Mouse (Mus musculus): ENCODE measurements at regions not wholly inside any gene's neighbourhood (a gene's known extent, or its start where the extent isn't known, plus 50 kb on each side); places are given as distances from the start of the nearest gene placed in this dataset.

DNA sequence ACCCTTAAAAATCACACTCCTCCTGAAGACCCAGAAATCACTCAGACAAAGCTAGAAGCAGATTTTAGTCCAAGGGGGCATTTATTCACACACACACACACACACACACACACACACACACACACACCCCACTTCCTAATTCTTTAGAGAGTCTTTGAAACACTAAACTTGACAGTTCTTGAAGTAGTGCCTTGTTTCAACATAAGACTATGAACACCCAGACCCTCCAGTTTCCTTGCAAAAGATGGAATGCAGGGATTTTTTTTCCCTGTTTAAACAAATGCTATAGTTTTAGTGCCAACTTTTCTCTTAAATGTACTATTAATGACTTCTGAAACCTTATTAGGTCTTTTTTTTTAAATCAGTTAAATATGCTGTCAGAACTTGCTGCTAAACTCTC lies 279.2 kb upstream of the Fat1 start:
- ATAC-seq (replicated peaks; ENCODE audit: poor library complexity, severe bottlenecking), result no peak

DNA sequence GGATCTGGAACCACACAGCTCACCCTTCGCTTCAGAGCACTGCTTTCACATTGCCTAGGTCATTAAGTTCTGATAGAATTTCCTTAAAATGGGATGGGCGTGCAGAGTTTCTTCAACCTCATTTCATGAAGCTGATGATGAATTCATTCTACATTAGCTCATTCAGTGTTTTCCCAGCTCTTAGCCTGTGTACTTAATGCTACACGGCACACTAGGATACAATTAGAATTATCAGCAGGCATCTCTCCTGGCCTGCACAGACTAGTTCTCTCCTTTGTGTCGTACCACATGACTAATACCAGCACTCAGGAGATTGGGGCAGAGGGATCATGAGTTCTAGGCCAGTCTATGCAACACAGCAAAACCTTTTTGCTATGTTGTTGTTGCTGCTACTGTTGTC lies 278.8 kb upstream of the Fat1 start:
- ATAC-seq (replicated peaks; ENCODE audit: poor library complexity, severe bottlenecking), result no peak

DNA sequence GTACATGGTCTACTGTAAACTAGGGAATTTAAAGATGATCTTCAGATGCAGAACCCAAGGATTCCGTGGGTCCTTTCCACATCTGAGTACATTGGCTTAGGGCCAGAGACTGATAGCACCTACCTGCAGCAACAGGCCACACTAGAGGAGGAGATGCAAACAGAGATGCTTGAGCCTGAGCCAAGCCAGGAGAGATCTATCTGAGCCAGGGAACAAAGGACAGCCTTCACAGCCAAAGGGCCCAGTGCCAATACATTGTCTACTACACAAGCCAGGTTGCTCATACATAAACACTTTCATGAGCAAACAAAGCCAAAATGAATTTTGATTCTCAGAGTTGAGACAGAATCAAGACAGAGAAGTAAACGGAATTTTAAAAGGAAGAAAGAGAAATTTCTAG lies 273.6 kb upstream of the Fat1 start:
- ATAC-seq (replicated peaks; ENCODE audit: poor library complexity, severe bottlenecking), result no peak

DNA sequence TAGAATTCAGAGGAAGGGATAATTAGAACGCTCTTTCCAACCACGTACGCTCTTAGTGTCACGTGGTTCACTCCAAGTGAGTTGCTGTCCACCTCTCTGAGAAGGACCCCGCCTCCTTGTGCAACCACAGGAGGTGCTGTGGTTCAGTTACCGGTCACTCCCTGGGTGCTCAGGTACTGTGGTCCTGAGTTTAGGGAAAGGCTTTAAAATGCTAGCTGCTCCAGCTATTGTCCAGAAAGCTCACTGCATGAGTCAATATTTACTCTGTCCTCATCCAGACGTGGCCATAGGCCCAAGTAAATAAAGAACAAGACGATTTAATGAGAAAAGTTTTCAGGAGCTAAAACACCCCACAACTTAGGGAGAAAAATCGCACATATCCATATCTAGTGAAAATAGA lies 248.1 kb upstream of the Fat1 start:
- no peak for ATAC-seq (replicated peaks; ENCODE audit: poor library complexity, severe bottlenecking)

DNA sequence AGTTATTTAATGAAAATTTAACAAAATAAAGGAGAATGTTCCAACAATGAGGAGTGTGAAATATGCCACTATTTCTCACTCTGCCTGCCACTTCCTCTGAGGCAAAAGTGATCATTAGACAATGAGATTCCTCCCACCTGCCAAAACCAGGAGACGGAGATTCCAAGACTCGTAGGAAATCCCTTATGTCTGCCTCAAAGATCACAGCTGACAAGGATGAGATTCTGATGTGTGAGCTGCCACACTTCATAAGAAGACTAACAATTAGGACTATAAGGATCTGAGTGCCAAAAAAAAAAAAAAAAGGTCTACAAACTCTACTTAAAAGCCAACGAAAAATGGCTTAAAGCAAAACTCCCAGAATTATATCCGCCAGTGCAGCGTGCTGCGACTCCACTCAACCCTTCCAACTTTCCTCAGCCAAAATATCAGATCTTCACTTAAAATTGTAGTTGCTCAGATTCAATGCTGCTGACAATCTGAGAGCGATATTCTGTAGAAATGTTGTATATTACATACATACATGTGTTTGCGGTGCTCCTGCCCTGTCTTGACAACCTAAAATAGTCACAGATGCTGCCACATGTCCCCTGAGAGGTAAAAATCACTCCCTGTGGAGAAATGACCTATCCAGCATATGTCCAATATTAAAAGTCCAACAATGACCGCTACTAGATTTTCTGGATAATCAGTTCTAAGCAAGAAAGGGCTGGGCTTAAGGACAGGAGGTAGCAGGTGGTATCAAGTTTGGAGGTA lies 245.2 kb upstream of the Fat1 start:
- no peak for ATAC-seq (replicated peaks; ENCODE audit: poor library complexity, severe bottlenecking)

DNA sequence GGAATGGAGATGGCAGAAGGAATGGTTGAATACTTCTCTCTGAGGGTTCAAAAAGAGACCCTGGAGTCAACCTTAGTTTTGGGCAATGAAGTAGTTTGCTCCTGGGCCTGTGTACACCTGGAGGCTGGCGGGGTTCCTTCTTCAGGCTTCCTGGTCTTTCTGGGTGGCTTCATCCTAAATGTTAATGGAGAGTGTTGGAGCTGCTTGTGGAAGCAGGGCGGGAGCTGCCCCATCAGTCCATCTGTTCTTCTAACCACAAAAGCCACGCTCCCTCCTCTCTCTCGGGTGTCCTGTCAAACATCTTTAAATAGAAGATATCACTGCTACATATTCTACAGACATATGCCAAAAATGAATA lies 244.7 kb upstream of the Fat1 start:
- no peak for ATAC-seq (replicated peaks; ENCODE audit: poor library complexity, severe bottlenecking)

DNA sequence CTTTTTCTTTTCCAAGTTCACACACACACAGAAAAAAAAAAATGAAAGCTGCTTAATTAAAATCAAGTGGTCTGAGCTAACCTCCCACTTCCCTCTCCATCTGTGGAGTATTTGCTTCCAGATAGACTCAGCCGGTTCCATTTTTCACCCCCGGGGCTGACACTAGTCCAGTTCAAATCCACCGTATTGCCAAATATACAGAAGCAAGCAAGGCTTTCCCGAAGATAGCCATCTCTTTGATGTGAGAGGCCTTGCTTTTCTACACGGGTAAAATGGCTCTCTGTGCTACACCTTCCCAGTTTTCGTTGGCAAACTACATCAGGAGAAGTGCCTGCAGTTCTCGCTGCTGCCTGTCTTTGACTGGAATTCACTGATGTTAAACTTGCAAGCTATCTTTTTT lies 244.1 kb upstream of the Fat1 start:
- no peak for ATAC-seq (replicated peaks; ENCODE audit: poor library complexity, severe bottlenecking)

DNA sequence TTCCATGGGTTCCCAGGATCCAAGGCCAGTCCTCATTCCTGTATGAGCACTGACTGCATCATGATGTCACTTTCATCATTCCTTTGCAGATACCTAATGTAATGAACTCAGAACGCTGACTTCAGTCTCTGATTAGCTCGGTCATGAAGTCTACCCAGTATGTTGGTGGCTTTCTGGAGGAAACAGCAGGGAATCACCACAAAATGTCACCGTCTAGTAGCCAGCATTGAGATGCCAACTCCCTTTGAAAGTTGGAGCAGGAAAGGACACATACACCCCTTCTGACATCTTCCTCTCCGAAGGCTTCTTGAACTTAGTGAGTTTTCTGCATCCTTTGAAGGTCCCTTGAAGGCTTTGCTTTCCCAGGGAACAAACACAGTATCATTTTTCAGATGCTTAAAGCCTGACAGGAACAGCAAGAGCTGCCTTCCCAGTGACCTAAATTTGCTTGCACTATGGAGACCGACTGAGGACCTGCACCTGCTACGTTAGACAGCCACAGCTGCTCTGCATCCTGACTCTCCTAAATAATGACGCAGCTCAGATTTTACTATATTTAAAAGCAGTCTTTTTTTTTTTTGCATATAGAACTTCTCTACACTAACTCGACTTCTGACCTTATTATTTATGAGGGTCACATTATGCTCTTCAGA lies 243.1 kb upstream of the Fat1 start:
- no peak for ATAC-seq (replicated peaks; ENCODE audit: poor library complexity, severe bottlenecking)

DNA sequence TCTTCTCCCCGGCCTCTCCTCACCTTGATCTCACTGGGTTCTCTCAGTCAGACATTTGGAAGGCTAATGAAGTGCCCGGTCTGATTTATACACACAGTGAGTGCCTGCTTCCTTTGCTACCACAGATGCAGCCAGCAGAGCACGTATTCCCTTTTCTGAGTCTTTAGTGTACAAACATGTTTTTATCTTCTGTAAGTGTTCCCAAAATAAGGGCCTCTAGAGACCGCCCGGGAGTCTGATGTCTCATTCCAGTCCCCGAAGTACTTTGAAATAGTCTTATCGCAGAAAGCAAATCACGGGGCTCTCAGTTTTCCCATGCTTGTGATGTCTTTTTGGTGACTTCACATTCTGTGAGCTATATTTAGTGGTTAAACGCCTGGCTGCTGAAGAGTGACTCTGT lies 240.4 kb upstream of the Fat1 start:
- ATAC-seq (replicated peaks; ENCODE audit: poor library complexity, severe bottlenecking), result no peak

DNA sequence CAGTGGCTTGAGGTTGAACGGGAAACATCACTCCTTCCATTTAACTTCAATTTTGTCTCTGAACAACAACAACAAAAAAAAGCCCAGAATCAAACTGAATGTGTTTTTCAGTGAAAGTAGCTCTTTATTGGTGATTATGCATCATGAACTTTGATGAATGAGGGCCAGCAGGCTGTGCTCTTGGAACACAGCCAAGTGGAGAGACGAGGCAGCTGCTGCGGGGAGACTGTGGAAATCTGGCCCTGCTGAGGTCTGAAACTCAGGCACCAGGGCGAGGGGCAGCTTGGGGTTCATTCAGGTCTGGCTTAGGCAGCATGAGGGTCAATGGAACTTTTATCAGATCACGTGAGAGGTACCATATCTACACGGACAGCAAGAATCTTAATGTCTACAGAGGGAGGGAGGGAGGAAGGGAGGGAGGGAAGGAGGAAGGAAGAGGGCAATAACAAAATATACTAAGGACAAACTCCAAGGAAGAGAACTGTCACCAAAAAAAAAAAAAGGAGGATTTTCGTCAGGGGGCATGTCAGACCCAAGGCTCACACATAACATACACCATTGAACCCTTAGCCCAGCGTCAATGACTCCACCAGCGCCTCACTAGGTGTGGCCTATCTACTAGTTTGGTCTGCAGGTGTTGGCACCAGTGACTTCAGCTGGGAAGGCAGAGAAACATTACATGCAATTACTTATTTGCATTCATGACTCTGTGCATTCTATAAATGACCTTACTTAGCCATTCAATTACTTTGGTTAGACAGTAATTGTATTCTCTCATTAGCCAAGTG lies 239.0 kb upstream of the Fat1 start:
- ATAC-seq (replicated peaks; ENCODE audit: poor library complexity, severe bottlenecking), result no peak

DNA sequence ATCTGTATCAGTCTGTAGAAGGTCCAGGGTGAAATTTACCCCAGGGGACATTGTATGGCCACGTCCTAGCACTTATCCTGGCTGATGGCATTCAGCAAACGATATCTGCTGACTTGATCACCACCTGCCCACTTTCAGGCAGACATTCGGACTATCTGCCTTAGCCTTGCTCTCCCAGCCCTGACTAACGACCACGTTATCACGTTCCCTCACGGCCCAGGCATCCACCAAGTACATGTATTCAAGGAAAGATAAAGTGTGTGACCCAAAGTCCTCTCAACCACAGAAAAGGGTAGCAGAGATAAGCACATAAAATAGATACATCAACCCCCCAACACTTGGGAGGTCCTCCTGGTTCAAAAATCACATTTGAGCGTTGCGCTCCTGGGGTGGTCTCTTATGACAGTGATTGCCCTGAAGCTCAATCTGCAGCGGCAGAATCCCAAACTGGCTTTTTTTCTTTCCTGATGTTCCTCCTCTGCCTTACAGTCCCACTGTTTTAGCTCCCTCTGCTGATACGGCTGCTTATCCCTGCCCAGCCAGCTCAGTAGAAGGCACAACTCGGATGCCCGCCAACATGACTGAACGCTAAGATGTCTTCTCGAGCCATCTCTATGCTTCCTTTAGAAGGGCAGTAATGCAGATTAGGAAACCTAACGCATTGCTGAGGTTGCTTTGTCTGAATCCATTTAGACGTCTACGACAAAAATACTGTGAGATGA lies 235.7 kb upstream of the Fat1 start:
- ATAC-seq (replicated peaks; ENCODE audit: poor library complexity, severe bottlenecking), result no peak

DNA sequence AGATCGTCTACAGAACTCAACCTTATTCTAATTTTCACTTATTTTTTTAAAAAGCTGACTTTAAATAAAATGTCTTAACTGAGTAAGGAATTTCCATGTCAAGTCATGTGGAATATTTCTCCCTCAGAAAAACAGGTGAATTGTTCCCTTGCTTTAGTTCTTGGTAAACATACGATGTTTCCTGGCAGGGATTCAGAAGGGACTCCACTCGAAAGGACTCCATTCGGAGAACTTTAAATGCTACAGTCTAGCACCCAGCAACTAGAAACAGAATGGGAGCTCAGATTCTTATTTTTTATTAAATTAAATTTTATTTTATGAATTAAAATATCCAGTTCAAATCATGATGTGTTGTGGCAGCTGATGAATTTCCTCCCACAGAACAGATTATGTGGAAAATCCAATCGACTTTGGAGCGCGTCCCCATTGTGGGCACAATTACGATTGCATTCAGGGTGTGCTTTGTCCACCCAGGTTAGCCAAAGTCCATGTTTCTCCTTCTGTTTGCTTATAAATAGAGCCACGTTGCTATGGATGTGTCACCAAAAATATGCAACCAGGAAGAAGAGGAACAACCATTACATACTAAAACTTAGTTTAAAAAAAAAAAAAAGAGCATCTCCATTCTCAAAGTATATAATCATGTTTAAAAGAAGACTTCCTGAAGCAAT lies 230.5 kb upstream of the Fat1 start:
- no peak for ATAC-seq (replicated peaks; ENCODE audit: poor library complexity, severe bottlenecking)

DNA sequence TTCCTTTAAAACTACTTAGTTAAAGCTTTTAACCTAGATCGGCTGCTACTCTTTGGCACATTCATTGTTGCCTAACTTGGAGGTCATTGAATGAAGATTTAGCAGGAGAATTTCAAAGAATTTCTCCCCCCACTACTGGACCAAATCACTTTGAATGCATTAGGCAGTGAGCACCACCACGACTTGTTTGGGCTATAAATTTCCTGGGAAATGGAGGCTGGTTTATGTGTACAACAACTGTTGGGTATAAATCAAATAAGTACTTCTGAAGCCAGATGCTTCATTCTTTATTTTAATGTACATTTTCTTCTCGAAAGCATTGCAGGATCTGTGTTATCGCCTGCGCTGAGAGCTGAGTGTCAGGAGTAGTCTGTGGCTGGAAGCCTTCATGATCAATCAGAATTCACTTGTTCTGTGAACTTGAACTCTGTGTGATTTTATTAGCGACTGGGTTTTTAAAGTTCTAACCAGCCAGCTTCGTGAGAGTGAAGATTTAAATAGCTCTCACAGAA lies 226.5 kb upstream of the Fat1 start:
- no peak for ATAC-seq (replicated peaks; ENCODE audit: poor library complexity, severe bottlenecking)

DNA sequence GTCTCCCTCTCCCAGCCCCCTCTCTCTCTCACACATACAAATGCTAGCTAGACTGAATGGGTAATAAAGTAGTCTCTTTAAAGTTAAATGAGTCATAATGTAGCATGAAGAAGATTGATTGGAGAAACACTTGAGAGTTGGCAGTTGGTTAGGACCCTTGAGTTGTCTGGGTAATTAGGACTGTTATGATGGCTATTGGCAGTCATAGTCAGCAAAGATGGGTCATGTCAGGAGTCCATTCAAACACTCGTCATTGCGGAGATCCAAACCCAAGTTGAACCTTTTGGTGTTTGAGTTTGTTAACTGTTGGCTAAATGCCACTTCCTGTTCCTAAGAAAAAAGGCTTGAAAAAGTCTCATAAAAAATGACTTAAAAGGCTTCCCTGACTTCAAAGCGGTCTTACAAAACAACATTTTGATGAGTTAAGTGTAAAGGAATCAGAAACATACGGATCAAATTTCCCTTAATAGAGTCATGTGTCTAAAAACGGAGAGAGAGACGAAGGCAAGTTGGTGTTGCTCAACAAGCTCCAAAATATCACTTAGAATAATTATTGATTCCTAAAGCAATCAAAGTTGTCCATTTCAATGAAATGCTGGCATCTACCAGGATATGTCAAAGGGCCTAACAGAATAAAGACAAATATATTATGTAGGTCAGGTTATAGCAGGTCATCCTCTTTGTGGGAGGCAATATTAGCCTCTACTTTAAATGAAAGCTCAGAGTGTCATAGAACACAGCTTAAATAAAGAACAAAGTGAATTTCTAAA lies 225.9 kb upstream of the Fat1 start:
- no peak for ATAC-seq (replicated peaks; ENCODE audit: poor library complexity, severe bottlenecking)

DNA sequence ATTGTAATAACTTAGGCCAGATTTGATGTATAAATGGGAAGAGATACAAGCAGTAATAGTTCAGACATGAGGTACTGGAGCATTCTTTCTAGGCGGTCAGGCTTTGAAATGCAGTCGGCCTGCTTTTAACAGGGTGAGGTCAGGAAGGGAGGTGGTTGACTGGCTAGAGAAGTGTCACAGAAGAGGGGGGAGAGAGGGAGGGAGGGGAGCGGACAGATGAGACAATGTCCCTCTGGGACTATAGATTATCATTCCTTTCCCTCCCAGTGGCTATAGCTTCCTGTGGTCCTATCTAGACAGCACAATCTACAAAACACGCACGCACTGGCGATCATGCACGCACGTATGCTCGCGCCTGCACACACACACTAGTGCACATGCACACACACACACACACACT lies 200.7 kb upstream of the Fat1 start:
- no peak for ATAC-seq (replicated peaks; ENCODE audit: poor library complexity, severe bottlenecking)

DNA sequence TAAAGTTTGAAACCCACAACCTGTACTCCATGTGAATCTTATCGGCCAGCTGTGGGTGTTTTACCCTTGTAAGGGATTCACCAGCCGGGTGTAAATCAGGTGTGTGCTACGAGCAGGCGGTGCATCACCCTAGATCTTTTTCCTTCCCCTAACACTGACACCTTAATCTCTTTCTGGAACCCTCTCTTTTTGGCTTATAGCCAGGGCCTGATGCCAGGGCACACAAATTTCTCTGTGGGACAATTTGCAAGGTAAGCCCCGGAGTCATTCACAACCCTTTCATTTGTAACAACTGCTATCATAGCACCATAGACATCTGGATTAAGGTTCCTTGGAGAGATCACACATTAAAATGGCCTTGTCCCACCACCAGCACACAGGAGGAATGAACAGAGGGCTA lies 199.4 kb upstream of the Fat1 start:
- no peak for ATAC-seq (replicated peaks; ENCODE audit: poor library complexity, severe bottlenecking)

DNA sequence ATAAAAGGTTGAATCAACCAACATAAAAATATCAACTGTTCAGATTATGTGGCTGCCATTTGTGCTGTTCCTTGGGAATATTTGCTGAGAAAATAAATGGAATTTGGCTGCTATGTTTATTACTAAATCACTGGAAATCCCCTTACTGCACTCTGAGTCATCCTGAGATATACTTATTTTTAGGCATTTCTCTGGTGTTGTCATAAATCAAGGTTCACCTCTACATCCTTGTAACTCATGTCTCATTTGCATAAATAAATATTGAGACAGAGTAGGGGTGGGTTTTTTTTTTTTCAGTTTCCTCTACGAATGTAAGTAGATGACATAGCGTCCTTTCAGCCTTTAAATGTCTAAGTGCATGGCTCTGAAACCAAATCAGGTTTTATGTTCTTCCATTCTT lies 191.9 kb upstream of the Fat1 start:
- no peak for ATAC-seq (replicated peaks; ENCODE audit: poor library complexity, severe bottlenecking)

DNA sequence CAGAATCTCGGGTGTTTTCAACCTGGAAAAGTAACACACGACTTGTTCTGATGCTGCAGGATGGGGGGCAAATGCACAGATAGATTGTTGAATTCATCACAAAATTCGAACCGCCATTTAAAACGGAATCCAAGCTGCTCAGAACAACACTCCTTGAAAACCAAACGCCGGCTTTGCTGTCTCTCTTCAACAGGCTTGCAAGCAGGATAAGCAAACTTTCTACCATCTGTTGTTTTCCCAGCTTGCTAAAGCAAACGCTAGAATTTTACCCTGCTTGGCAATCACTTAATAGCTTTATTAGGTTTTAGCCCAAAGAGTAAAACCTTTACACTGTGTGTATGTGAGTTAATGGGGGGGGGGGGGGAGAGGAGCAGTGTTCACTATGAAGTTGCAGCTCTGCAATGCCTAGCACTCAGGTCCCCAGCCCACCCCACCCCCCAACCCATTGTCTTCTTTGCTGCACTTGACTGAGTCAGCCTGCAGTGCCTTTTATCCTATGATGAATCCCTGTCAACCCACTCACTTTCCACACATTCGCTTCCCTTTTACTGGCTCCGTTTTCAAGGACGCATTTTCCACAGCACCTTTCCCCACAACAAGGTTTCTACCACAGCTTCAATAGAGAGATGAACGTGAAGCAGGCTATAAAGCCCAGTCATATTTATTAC lies 190.1 kb upstream of the Fat1 start:
- no peak for ATAC-seq (replicated peaks; ENCODE audit: poor library complexity, severe bottlenecking)

DNA sequence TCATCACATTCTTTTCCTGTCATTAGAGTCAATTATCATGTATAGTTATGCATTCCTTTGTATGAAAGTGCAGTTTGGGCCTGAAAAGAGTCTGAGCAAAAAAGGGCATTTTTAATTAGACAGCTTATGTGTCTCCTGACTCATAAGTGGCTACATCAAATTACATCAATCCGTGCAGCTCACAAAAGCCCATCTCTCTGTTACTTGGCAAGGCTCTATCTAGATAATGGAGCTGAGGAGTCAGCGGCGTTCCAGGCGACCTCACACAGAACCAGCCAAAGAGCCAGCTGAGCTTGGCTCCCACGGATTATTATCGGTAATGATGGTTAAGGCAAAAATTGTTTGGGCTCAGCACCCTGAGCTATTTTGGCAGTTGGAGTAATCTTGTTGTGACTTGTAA lies 176.5 kb upstream of the Fat1 start:
- no peak for ATAC-seq (replicated peaks; ENCODE audit: poor library complexity, severe bottlenecking)
